Mouse (Mus musculus) cerebellum, postnatal 4 days (tissue): ENCODE data around the gene Dgkz.
A peak's percentile ranks its signal among the peaks of the same experiment; 100 is the strongest.

Experiments used
- DNase-seq, 2 experiments: peaks; one replicate each; pipeline ENCODE4 v3.0.0; 2022; ENCODE audit warnings: low spot score in 2 of 2, mixed read lengths in 1 of 2

Gene Dgkz

DNA sequence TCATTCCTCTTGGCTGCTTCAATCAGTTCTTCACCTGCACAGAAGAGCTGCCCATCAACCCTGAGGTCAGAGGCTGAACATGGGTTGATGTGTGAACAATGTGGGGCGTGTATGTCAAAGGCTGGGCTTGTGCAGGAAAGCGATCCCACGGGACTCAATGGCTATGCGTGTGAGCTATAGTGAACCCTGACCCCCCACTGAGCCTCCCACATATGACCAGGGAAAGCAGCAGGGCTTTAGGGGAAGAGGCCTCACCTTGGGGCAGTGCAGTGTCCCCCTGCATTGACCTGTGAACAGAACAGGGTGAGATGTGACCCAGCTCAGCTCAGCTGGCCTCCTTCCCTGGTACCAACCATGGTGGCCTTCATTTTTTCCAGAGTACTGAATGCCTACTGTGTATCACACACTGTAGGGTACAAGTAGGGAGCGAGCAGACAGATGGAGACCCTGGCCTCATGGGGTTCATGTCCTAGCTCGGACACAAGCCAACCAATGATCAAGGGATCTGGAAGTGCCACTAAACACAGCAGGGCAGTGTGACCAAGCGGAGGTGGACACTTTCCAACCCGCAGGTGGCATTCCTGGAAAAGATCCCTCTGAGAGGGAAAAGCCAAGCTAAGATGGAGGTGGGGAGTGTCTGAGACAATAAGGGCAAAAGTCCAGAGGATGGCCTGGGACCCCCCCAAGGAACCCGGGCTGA is 40.7 kb downstream of the Dgkz start:
- DNase-seq: no peak

- DNase-seq: no peak
Observed at GRCm38 (mm10) chr2:91934016-91934415, 41.6 kb downstream of the Dgkz start.

- no peak for DNase-seq
Observed at GRCm38 (mm10) chr2:91933471-91933870, 42.2 kb downstream of the Dgkz start.

DNA sequence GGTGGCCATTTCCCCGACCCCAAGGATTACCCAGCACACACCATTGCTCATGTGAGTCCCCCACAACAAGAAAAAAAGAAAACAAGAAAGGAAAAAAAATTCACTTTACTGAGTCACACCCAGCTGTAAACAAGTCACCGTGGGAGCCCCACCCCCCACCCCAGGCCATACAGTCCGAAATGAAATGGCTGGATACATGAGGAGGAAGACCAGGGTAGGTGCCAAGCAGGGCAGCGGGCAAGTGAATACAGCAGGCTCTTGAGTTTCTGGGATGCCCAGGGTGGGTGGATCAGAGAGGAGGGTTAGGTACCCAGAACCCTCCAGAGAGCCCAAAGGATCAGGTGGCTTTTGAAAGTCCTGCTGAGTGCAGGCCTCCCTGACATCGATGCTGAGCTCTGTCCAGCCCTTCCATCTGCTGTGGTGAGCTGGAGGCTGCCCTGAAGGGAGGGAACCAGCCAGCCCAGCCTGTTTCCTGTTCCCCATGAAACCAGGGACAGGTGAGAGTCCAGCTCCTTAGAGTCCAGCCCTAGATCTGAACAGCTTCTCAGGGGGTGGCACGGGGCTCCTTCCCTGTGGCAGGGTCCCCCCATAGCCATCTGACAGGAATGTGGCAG is 42.8 kb downstream of the Dgkz start:
- no peak for DNase-seq

GRCm38 (mm10) chr2:91932160-91932711 is 43.4 kb downstream of the Dgkz start, which contains the start of gene Mdk:
TSS of gene Mdk (minus strand) at chr2:91932297.
- no peak for DNase-seq

DNA sequence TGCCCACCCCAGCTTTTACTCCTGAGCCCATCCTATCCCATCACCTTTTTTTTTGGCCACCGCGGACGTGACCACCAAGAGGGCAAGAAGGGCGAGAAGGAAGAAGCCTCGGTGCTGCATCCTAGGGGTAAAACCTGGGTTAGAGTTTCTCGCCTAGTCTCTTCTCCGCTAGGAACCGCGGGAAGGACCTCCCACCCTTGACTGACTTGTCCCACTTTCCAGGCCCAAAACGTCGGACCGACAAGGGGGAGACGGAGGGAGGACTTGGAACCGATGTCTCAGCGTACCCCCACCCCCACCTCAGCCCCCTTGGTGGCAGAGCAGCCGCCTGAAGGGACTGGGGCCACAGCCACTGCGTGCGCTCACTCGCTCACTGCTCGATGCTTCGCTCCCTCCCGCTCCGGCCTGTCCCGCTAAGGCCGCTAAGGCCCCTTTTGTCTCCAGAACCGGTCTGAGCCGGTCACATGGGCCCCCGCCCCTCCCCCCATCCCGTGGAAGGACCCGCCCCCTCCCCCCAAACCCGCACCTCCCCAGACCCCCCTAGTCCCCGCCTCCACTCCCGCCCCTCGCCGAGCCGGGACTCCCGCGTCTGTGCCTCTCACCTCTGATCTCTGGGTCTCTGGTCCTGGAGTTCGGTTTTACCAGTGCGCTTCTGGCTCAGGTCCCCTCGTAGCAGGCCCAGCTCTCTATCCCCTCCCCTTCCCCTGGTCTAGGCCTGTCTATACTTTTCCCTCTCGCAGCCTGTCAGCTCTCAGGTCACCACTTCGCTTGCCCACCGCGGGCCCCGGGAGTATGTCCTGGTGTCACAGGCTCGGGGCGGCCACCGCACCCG is 44.1 kb downstream of the Dgkz start:
- peak in 1 of 2 experiments; percentile 66 for DNase-seq

DNA sequence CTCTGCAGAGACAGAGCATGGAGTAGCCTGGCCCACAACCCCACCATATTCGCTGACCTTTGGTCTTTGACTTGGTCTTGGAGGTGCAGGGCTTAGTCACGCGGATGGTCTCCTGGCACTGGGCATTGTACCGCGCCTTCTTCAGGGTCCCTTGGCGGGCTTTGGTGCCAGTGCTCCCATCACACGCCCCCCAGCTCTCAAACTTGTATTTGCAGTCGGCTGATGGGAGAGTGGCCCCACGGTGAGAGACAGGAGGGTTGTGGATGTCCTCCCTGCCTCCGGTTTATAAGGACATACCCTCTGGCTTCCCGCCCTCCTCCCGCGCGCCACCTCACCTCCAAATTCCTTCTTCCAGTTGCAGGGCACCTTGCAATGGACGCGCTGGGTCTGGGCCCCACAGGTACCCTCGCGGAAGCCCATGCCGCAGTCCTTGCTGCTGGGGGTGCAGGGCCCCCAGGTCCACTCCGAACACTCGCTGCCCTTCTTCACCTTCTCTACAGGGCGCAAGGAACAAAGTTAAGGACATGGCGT is 44.8 kb downstream of the Dgkz start:
- no peak for DNase-seq

- DNase-seq: peak in 1 of 2 experiments; percentile 75
Observed at GRCm38 (mm10) chr2:91929936-91930335, 45.7 kb downstream of the Dgkz start.

DNA sequence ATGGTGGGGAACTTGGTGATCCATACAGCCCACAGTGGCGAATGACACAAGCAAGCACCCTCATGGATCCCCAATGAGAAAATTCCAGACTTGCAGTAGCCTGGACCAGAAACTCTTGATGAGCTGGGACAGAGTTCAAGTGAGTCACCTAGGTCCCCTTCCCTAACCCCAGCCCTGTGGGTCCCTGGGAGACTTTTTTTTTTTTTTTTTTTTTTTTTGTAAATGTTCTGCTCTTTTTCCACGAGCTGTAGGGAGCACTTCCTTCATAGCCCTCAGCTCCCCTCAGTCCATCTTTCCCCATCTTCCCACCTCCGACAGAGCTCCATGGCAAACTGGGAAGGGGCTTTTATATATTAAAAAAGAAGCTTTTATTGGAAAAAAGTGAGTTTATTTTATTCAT is 46.2 kb downstream of the Dgkz start:
- no peak for DNase-seq

- DNase-seq: no peak
Observed at GRCm38 (mm10) chr2:91928534-91929350, 46.9 kb downstream of the Dgkz start.

DNA sequence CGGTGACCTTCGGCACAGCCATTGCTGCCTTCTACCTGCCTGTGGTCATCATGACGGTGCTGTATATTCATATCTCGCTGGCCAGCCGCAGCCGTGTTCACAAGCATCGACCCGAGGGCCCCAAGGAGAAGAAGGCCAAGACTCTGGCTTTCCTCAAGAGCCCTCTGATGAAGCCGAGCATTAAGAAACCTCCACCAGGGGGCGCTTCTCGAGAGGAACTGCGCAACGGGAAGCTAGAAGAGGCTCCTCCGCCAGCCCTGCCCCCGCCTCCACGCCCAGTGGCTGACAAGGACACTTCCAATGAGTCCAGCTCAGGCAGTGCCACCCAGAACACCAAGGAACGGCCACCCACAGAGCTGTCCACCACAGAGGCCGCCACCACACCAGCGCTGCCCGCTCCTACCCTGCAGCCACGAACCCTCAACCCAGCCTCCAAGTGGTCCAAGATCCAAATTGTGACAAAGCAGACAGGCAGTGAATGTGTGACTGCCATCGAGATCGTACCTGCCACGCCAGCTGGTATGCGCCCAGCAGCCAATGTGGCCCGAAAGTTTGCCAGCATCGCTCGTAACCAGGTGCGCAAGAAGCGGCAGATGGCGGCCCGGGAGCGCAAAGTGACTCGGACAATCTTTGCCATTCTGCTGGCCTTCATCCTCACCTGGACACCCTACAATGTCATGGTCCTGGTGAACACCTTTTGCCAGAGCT is 47.7 kb downstream of the Dgkz start:
- peak in 1 of 2 experiments; percentile 80 for DNase-seq

DNA sequence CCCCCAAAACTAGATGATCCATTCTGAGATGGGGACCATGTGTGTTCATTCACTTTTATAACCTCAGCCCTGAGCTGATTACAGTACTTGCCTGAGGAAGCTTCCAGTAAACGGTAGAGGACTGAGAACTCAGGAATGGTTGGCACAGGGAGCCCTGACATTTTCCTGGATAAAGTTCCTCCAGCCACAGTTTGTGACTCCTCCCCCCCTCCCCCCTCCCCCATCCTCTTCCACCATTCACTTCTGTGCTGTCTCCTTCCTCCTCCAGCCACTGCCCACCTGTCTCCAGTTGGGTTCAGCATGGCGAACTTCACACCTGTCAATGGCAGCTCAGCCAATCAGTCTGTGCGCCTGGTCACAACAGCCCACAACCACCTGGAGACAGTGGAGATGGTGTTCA is 48.7 kb downstream of the Dgkz start, which contains the start of gene Chrm4:
Gene Chrm4, plus strand, starts transcription at position 301 of the 400 bp plus-strand sequence.
- DNase-seq: no peak

DNA sequence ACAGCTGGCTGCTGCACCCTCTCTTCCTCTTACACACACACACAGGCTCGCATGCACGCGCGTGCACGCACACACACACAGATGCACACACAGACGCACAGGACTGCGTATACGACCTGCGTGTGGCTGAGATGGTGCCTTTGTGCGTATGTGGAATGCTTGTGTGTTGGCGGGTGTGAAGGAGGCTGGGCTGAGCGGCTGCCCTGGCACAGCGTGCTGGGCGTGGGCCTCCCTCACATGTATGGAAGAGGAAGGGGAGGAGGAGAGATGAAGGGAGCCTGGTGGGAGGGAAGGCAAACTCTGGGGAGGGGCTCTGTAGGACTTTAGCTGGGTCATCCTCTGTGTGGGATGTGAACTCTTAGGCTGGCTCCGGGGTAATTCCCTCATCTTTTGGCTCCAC is 50.2 kb downstream of the Dgkz start:
- DNase-seq: no peak

DNA sequence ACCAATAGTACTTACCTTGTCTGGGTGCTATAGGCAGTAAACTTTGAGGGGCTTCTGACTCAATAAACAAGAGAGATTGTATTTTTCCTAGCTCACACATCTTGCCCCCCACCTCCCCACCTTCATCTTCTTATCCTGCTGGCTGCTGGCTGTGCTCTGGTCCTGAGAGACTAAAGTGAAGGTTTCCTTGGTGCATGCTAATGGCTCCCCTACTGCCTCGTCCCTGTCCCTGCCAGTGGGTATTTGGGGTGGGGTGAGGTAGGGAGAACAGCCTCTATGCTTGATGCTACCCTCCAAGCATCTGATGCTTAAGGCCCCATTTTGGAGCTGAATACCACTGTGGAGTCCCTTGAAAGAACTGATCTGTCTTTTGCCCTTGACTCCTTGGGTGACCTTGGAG is 50.9 kb downstream of the Dgkz start:
- DNase-seq: no peak

- DNase-seq: peak in 1 of 2 experiments; percentile 79
Observed at GRCm38 (mm10) chr2:91923415-91924337, 52.0 kb downstream of the Dgkz start.

- DNase-seq: no peak
Observed at GRCm38 (mm10) chr2:91922586-91923414, 52.9 kb downstream of the Dgkz start.

- peak in 1 of 2 experiments; percentile 74 for DNase-seq
Observed at GRCm38 (mm10) chr2:91921790-91922570, 53.7 kb downstream of the Dgkz start.
